Mouse (Mus musculus) subcutaneous adipose tissue, adult 2 months (tissue): Measurements from ENCODE around the gene Uhrf2. TPM values are rescaled to one million over a fixed set of nuclear protein-coding genes. Genes with fewer than 3 reads are reported as not detected.

Experiments
- polyA plus RNA-seq: library from polyadenylated mRNA; depleted of rRNA; stranded (reverse); fragments of >200 nt; gene quantifications from 2 replicates; pipeline ENCODE4 v1.2.3, GENCODE M21; 2012; ENCODE audit warnings: low replicate concordance; rRNA removed

Gene Uhrf2
- polyA plus RNA-seq: 32.6 and 67.9 TPM in 2 replicates

GRCm38 (mm10) chr19:30029894-30030635 is at the start of gene Uhrf2:
Gene Uhrf2, plus strand, starts transcription at chr19:30030513.

GRCm38 (mm10) chr19:30003621-30004020 is 26.7 kb upstream of the Uhrf2 start, which contains the start of gene Trpd52l3:
Gene Trpd52l3, plus strand, starts transcription at chr19:30003790.

Other genes starting within 250 kb of the Uhrf2 start
- 7.2 and 11.1 TPM in 2 replicates for gene 9930021J03Rik, start 224.5 kb upstream of the Uhrf2 start, polyA plus RNA-seq
- gene Ranbp6, start 217.5 kb upstream of the Uhrf2 start, polyA plus RNA-seq: 3.4 and 4.8 TPM in 2 replicates
- 4.7 TPM in 2 replicates for gene Il33, start 105.4 kb upstream of the Uhrf2 start, polyA plus RNA-seq
- gene Trpd52l3, start 26.7 kb upstream of the Uhrf2 start, polyA plus RNA-seq: not detected in 2 replicates
- gene Gldc, start 144.9 kb downstream of the Uhrf2 start, polyA plus RNA-seq: 0.47 and 0.73 TPM in 2 replicates
- 0.15 TPM in 1 of 2 replicates, not detected in the other for gene Mbl2, start 202.4 kb downstream of the Uhrf2 start, polyA plus RNA-seq